Mouse (Mus musculus) testis, postnatal 10 days (tissue): ENCODE results near the gene Dpf3.
A peak's percentile ranks its signal among the peaks of the same experiment; 100 is the strongest.

Experiments
- DNase-seq: peaks from one replicate; pipeline ENCODE4 v3.0.0; 2021; ENCODE audit warnings: low spot score

Dpf3 gene

DNA sequence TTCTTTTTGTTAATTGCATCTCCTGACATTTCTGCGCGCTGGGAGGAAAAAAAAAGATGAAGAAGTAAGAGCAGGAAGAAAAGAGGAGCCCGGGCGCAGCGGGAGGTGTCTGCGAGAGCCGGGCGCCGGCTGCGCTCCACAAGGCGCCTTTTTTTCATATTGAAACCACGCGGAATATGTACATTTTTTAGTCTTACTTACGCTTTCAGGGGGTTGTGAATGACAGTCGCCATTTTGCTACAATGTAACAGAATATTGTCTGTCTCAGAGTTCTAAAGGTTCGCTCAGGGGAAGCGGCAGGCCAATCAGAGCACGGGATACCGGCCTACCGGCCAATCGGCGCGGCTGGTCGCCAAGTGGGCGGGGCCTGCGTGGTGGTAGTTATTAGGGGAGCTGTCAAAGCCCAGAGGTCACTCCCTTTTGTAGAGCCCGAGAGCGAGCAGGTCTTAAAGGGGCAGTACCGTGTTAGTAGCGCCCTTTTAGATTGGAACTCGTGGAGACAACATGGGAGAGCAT is at the start of gene Dpf3:
TSS of gene Dpf3 (minus strand) at position 241 of the 516 bp plus-strand sequence.
- DNase-seq = peak; percentile 100

GRCm38 (mm10) chr12:83536039-83536438 is 48.5 kb upstream of the Dpf3 start:
- DNase-seq = no peak

- no peak for DNase-seq
Measured at GRCm38 (mm10) chr12:83535428-83535827, 47.9 kb upstream of the Dpf3 start.

DNA sequence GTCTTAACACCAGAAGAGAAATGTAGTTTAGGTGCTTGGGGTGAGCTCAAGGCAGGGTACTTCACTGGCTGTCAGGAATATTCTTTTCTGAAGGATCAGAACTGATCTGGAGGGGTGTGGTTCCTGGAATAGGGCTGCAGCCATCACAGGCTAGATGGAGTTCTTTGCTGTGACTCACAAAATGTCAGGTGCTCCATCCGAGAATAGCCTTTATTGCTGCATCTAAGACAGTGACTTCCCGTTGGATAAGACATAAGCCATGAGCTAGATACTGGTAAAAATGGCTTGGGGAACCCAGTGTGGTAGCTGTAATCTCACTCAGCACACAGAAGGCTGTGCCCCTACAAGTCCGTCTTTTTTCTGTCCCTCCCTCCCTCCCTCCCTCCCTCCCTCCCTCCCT is 46.7 kb upstream of the Dpf3 start:
- no peak for DNase-seq

DNA sequence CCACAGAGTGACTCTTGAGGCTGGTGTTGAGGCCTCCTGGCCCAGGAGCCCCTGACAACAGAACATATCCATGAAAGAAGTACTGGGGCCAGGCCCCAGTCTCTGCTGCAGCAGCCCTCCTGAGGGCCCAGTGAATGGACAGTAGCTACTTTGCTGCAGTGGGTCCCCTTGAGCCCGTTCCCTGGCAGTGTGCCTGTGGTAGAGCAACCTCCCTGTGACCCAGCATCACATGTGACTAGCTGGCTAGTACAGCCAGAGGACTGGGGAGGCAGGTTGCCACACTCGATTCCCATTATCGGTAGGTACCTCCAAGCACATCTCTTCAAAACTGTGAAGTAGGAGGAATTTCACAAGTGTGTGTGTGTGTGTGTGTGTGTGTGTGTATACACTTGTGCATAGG is 45.5 kb upstream of the Dpf3 start:
- DNase-seq = no peak

DNA sequence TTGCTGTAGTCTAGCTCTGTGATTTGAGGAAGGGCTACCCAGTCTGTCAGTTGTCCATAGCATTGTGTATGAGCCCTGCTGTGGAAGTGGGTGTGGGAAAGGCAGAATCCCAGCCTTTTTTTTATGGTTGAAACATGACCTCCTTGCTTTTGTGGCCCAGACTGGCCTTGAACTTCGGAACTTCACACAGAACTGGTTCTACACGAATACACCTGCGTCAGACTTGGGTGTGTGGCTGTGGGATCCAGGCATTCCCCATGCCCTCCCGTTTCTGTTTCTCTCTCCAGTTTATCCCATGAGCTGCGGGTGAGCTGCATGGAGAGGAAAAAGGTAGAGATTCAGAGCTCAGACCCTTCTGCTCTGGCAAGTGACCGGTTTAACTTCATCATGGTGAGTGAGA is 44.5 kb upstream of the Dpf3 start:
- no peak for DNase-seq

- DNase-seq = no peak
Measured at GRCm38 (mm10) chr12:83528665-83529064, 41.1 kb upstream of the Dpf3 start.

DNA sequence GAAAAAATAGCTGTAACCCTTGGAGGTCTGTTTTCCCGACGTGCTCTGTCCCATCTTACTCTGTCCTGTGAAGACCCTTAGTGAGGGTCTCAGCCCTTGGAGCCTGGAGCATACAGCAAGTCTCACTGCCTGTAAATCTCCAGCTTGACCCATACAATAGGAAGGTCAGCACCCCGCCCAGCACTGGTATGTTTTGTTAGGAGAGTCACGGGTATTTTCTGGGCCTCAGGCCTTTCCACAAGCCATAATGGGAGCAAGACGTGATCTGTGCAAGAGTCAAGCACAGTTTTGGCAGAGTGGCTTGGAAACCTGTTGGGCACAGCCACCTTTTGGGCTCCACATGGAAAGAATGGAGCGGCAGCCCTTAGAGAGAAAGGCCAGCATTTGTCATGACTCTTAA is 40.3 kb upstream of the Dpf3 start:
- no peak for DNase-seq

DNA sequence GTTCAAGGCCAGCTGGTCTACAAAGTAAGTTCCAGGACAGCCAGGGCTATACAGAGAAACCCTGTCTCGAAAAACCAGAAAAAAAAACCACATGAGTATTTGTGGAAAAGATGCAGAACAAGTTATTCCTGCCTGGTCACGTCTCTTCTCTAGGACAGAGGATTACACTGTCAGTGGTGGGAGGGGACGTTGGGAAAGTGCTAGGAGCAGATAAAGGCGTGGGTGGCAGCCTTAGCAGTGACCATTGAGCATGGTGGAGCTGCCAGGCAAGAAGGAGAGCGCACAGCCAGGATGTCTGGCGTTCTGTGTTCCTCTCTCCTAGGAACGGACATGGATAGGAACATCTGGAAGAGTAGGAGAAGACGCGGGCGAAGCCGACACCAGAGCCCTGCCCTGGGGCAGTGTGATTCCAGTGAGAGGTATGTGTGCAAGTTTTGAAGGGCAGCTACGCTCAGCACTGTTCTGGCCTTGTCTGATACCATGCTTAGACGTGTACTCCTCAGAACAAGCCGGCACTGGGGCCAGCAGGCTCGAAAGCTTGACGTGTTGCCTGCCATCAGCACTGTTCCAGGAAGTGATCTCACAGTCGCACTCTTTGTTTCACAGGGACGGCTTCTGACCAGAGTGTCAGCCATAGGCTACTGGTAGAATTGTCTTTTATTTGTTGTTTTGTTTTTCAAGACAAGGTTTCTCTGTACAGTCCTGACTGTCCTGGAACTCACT is 38.5 kb upstream of the Dpf3 start:
- DNase-seq = no peak

DNA sequence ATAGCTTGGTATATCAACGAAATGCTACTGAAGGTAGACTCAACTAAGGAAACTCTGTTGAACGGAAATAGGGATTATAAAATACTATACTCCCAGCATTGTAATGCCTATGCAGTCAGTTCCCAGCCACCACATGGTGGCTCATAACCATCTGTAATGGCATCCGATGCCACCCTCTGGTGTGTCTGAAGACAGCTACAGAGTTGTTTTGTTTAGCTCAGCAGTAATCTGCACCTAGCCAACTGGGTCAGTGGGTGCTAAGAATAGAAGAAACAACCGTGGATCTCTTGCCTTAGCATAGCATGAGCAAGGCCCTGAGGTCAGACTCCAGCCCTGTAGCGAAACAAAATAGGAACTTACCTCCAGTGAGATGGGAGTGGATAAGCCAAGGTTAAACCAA is 36.8 kb upstream of the Dpf3 start:
- no peak for DNase-seq

DNA sequence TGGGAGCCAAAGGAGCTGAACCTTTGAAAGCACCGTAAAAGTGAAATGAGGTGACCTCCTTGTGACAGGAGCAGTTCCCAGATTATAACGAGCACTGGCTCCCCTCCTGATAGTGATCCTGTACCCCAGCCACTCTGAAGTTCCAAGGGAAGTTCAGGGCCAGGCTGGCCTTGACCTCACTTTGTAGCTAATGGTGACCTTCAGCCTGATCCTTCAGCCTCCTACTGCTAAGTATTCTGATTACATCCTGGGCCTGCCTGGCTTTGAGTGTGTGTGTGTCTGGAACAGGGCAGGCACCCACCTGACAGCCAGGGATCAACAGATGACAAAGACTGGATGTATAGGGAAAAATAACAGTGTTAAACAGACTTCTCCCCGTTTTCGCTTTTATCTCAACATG is 36.4 kb upstream of the Dpf3 start:
- DNase-seq = no peak

GRCm38 (mm10) chr12:83523056-83523455 is 35.5 kb upstream of the Dpf3 start:
- DNase-seq = no peak

DNA sequence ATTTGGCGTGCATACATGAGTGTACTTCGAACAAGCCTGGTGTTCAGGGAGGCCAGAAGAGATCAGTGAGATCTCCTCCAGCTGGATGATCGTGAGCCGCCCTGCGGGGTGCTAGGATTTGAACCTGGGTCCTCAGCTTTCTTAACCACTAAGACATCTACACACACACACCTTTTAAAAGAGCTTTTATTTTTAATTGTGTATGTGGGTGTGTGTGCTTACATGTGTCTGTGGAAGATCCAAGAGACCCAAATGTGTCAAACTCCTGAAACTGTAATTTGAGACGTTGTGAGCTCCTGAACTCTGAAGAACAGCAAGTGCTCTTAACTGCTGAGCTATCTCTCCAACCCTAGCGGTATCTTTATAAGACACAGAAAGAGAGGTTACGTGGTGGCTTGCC is 33.6 kb upstream of the Dpf3 start:
- DNase-seq = no peak

DNA sequence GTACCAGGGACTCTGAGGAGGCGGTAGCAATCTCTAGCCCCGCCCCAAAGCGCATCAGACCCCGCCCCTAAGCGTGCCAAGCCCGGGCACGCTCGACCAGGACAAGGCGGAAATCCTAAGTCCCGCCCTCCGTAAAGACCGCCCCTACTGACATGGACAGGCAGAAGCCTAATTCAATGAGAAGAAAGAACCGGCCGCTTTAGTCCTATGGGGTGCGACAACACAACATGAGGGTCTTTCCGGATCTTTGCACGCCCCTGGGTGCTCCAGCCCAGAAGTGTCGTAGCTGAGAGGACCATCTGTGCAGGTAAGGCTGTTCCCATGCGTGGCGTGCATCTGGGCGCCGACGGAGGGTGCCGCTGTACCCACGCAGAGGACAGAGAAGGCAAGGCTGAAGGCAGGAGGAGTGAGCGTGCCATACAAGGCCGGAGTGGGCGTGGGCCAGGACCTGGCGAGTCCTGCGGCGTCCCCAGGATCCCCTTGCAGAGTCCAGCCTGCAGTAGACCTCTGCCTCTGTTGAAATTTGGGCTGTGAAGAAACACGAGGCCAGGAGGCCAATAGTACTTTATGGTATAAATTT is 32.9 kb upstream of the Dpf3 start, which contains the start of gene Dcaf4:
TSS of gene Dcaf4 (plus strand) at position 156 of the 580 bp plus-strand sequence.
- peak; percentile 99 for DNase-seq

DNA sequence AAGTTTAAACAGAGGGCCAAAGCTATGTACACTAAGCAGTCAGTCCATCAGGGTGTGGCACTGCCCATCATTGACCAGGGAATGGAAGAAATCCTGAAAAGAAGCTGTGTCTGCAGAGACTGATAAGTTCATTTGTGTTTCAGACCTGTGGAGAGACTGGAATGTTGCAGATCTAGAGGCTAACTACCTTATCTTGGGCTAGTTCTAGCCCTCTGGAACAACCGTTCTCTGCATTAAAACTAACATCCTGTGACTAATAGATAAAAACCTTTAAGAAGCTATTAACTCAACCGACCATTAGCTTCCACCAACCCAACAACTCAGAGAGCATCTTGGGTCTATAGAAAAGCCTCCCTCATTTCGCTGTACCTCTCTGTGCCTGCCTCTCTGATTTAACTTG is 30.1 kb upstream of the Dpf3 start:
- DNase-seq = no peak

DNA sequence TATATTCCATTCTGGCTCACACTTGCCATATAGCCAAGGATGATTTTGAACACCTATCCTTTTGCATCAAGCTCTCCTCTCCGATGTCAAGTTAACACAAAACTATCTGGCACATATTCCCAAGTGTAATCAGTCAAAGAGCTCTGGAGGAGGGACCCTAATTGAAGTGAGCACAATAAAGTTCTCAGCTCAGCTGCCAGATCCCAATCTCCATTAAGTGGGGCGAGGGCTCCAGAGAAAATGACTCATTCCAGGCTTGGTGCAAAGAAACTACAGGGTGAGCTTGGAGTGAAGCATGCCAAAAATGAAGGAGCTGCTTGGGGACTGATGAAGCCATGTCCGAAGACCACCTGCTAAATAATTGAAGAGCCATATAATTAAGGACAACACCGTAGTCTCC is 26.7 kb upstream of the Dpf3 start:
- no peak for DNase-seq

GRCm38 (mm10) chr12:83513185-83513584 is 25.7 kb upstream of the Dpf3 start:
- peak; percentile 60 for DNase-seq

- no peak for DNase-seq
Measured at GRCm38 (mm10) chr12:83512783-83513182, 25.3 kb upstream of the Dpf3 start.

DNA sequence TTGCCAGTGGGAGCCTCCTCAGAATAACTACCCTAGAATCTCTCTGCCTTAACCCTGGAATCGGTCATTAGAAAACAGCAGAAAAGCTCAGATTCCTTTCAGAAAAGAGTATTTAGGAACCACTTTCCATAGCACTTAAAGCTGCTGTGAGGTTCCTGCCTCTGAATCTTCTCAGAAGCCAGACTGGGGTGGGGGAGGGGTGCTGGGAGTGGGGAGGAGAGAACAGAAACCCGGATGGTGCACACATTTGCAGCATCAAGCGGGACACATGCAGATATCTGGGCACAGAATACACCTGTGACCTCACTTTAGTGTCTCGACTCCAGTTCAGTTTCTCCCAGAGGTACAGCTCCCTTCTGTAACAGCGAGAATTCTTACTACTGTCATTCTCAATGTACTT is 23.1 kb upstream of the Dpf3 start:
- no peak for DNase-seq

- no peak for DNase-seq
Measured at GRCm38 (mm10) chr12:83506543-83506942, 19.0 kb upstream of the Dpf3 start.

- no peak for DNase-seq
Measured at GRCm38 (mm10) chr12:83502190-83502589, 14.7 kb upstream of the Dpf3 start.

GRCm38 (mm10) chr12:83499256-83499655 is 11.7 kb upstream of the Dpf3 start:
- DNase-seq = no peak

DNA sequence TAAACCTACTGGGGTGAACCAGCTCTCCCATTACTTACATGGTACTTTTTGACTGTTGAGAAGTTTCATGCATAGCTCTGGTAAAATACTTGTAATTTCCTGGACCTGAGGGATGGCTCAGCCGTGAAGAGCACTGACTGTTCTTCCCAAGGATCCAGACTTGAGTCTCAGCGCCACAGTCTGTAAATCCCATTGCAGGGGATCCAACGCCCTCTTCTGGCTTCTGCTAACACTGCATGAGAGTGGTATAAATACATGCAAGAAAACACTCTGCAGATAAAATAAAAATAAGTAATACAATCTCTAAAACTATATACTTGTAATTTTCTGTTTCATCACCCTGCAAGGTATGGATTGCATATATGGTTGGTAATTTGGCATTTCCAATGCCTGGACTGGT is 10.4 kb upstream of the Dpf3 start:
- no peak for DNase-seq

- DNase-seq = no peak
Measured at GRCm38 (mm10) chr12:83496736-83497135, 9.2 kb upstream of the Dpf3 start.
